Mouse (Mus musculus) adrenal gland, adult 10 weeks (tissue): ENCODE data around the gene Krt32. TPM values are rescaled to one million over a fixed set of nuclear protein-coding genes. Genes with fewer than 3 reads are reported as not detected.

Source experiments
- polyA plus RNA-seq: library from polyadenylated mRNA; stranded (reverse); fragments of 350-450 nt; fragmentation: Illumina TruSeq; extraction: RNeasy Lipid Tissue Mini Kit (QIAGEN cat#74804); gene quantifications from one replicate; pipeline ENCODE4 v1.2.3, GENCODE M21; 2014; ENCODE audit warnings: low read depth, low replicate concordance

The Krt32 gene
- polyA plus RNA-seq, result not detected

GRCm38 (mm10) chr11:100087861-100088260, at the start of gene Krt32:
Krt32 (minus strand) TSS chr11:100088226.

GRCm38 (mm10) chr11:100135731-100136130, 47.7 kb upstream of the Krt32 start, which contains the start of gene Krt15:
Krt15 (minus strand) TSS chr11:100135928.

GRCm38 (mm10) chr11:100121466-100121865, 33.4 kb upstream of the Krt32 start, which contains the start of gene Krt13:
Krt13 (minus strand) TSS chr11:100121566.

GRCm38 (mm10) chr11:100105576-100106122, 17.6 kb upstream of the Krt32 start, which contains the start of gene Krt36:
Krt36 (minus strand) TSS chr11:100105626.

GRCm38 (mm10) chr11:100096141-100096540, 8.1 kb upstream of the Krt32 start, which contains the start of gene Krt35:
Krt35 (minus strand) TSS chr11:100096241.

GRCm38 (mm10) chr11:100050451-100050850, 37.6 kb downstream of the Krt32 start, which contains the start of gene Krt31:
Krt31 (minus strand) TSS chr11:100050551.

GRCm38 (mm10) chr11:100041454-100041853, 46.6 kb downstream of the Krt32 start, which contains the start of gene Krt34:
Krt34 (minus strand) TSS chr11:100041554.

Other genes with a start within 250 kb of the Krt32 start
- not detected for gene Krtap4-16, start 236.6 kb downstream of the Krt32 start, polyA plus RNA-seq
- gene Gm11568, start 230.3 kb downstream of the Krt32 start, polyA plus RNA-seq, result not detected
- not detected for gene Gm11559, start 223.8 kb downstream of the Krt32 start, polyA plus RNA-seq
- gene Krtap9-1, start 214.8 kb downstream of the Krt32 start, polyA plus RNA-seq, result not detected
- not detected for gene Gm11567, start 209.0 kb downstream of the Krt32 start, polyA plus RNA-seq
- not detected for gene Krtap31-1, start 180.3 kb downstream of the Krt32 start, polyA plus RNA-seq
- gene Gm11565, start 173.5 kb downstream of the Krt32 start, polyA plus RNA-seq, result not detected
- gene Krtap31-2, start 151.9 kb downstream of the Krt32 start, polyA plus RNA-seq, result not detected
- not detected for gene Krtap9-5, start 139.8 kb downstream of the Krt32 start, polyA plus RNA-seq
- gene Krtap29-1, start 109.2 kb downstream of the Krt32 start, polyA plus RNA-seq, result not detected
- not detected for gene Krtap16-1, start 101.6 kb downstream of the Krt32 start, polyA plus RNA-seq
- not detected for gene Krtap17-1, start 94.2 kb downstream of the Krt32 start, polyA plus RNA-seq
- not detected for gene Krt33a, start 72.0 kb downstream of the Krt32 start, polyA plus RNA-seq
- not detected for gene Krt33b, start 58.4 kb downstream of the Krt32 start, polyA plus RNA-seq
- gene Krt34, start 46.7 kb downstream of the Krt32 start, polyA plus RNA-seq, result not detected
- gene Krt31, start 37.7 kb downstream of the Krt32 start, polyA plus RNA-seq, result not detected
- gene Krt35, start 8.0 kb upstream of the Krt32 start, polyA plus RNA-seq, result not detected
- not detected for gene Krt36, start 17.4 kb upstream of the Krt32 start, polyA plus RNA-seq
- gene Krt13, start 33.3 kb upstream of the Krt32 start, polyA plus RNA-seq, result not detected
- gene Krt15, start 47.7 kb upstream of the Krt32 start, polyA plus RNA-seq, result not detected
- not detected for gene Krt19, start 60.4 kb upstream of the Krt32 start, polyA plus RNA-seq
- not detected for gene Krt9, start 105.0 kb upstream of the Krt32 start, polyA plus RNA-seq
- gene Krt14, start 119.3 kb upstream of the Krt32 start, polyA plus RNA-seq, result not detected
- not detected for gene Krt16, start 160.7 kb upstream of the Krt32 start, polyA plus RNA-seq
- not detected for gene Krt17, start 172.8 kb upstream of the Krt32 start, polyA plus RNA-seq
- gene Krt42, start 181.6 kb upstream of the Krt32 start, polyA plus RNA-seq, result not detected
- gene Eif1, start 231.7 kb upstream of the Krt32 start, polyA plus RNA-seq, result 1,846 TPM
- not detected for gene Gast, start 246.2 kb upstream of the Krt32 start, polyA plus RNA-seq